In genomic region chr14:78732617-78733312, GRCm38 (mm10) we compare ENCODE assay signal across 8 mouse cellular contexts. TPM values are rescaled to one million over a fixed set of nuclear protein-coding genes. Genes with fewer than 3 reads are reported as not detected.
DNase-seq lines count a peak whose midpoint lies in the region; ATAC-seq and TF ChIP-seq lines count a peak whose summit lies in the region.

Gene Dgkh, minus strand, starts transcription at chr14:78732776.

- TF ChIP-seq CTCF in cortical plate, adult 2 months (IDR thresholded peaks at IDR 0.05; ENCODE audit: extremely low read depth, insufficient read depth, low read length): no peak

- TF ChIP-seq POLR2A in cortical plate, adult 2 months (IDR thresholded peaks at IDR 0.05; ENCODE audit: extremely low read depth, insufficient read depth, low read length): 0 out of 2 replicates have a peak, but pooled peaks have one; percentile 6

- peak within 1 kb of the TSS; percentile 88 for H3K4me3 ChIP-seq in cortical plate, adult 2 months (ENCODE audit: insufficient read depth, low read length)

- H3K4me1 ChIP-seq in cortical plate, adult 2 months (ENCODE audit: control insufficient read depth, insufficient read depth, low read length): no peaks in the 10 kb centered on the region

- peak; percentile 69 for DNase-seq in adipocyte (ENCODE audit: low spot score)
- DNase-seq in gastrocnemius, postnatal 14 days: peak; percentile 92
- DNase-seq in left cerebral cortex, adult 9 months (ENCODE audit: low spot score in 2 of 2): peak; percentile 58 to 84
- DNase-seq in retina, postnatal 7 days (ENCODE audit: low read depth, low spot score): peak; percentile 82
- peak; percentile 78 for DNase-seq in thymus, postnatal 4 days

- intact Hi-C loops in gastrocnemius, postnatal 14 days (cut with DNase I; ENCODE audit: low total_unique reads): no loop called here

- peak; percentile 86 for ATAC-seq in inflammation-experienced regulatory T-cells, adult 6 months
- peak; percentile 89 for ATAC-seq in megakaryocyte, adult 5-6 weeks (ENCODE audit: poor library complexity, severe bottlenecking)

- H3K27ac ChIP-seq in cortical plate, adult 2 months (ENCODE audit: insufficient read depth, low read length): peak within 1 kb of the TSS; percentile 99

RNA-seq across cellular contexts. Expression of gene Dgkh, which starts in this region (rescaled TPM):
- polyA plus RNA-seq in cortical plate, adult 2 months (2012; rRNA removed): 18.4 and 20.3 TPM in 2 replicates
- 1 to 10 TPM; 5.1 to 6.1 TPM for total RNA-seq in gastrocnemius, postnatal 14 days (2021)
- 1 to 10 TPM; 1.6 to 3.2 (median 2.2) TPM for polyA plus RNA-seq in inflammation-experienced regulatory T-cells, adult 6 months (2017; shearing (Covaris generic))
- total RNA-seq in megakaryocyte, adult 5-6 weeks (2015): 4.8 and 5.9 TPM in 2 replicates
- 3.5 and 5.9 TPM in 2 replicates for total RNA-seq in megakaryocyte, adult 5-6 weeks (2017)

Comparison
In these comparisons a context has a peak if more than half of its experiments do, and no peak if none do; other contexts are left out.
1. Peak in every context shown above with its lines: DNase-seq, ATAC-seq, H3K4me3 ChIP-seq and H3K27ac ChIP-seq.